Mouse (Mus musculus): ENCODE results near the gene Pja2.
A peak's percentile ranks its signal among the peaks of the same experiment; 100 is the strongest.
"Not testable (repeated sequence)": the region's sequence is repeated elsewhere in the genome, so short reads cannot be mapped to it uniquely, and the experiment has no call there.

The Pja2 gene

GRCm38 (mm10) chr17:64331898-64332769 lies at the start of gene Pja2:
Gene Pja2, minus strand, starts transcription at chr17:64331916.
- peak; percentile 98 for ATAC-seq (ENCODE audit: insufficient number of reproducible peaks, low FRiP score, low TSS enrichment)

DNA sequence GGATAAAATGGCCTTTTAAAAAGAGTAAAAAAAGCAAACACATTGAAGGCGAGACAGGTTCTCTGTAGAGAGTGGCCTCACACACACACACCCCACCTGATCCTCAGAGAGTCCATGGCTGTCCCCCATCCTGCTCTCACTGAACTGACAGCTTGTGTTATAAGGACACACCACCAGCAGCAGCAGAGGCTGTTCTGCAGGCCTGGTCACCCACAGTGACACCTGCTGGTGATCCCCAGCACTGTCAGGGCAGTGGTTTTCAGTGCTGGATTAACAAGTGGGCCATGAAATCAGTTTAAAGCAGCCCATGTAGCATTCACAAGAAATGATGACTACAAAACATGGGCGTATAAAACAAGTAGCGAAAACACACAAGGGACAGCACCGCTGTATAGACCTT lies 43.6 kb upstream of the Pja2 start:
- peak; percentile 88 for ATAC-seq (ENCODE audit: insufficient number of reproducible peaks, low FRiP score, low TSS enrichment)

DNA sequence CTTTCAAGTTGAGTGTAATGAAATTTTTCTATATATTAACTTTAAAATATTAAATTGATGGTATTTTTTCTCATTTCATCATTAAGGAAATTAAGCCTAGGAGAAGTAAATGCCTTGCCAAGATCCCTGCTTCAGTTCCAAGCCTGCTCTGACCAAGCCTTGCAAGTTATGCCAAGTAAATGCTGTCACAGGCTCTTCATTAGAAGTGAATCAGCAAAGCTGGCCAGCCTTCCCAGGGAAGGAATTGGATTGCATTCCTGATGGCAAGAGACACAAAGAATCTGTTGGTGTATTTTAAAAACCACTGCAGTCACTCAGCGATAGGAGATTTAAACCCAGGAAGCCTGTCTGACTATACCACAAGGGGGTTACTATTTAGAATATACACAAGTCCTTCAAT lies 32.0 kb upstream of the Pja2 start:
- ATAC-seq (ENCODE audit: insufficient number of reproducible peaks, low FRiP score, low TSS enrichment): no peak

GRCm38 (mm10) chr17:64362570-64362969 lies 30.9 kb upstream of the Pja2 start:
- ATAC-seq (ENCODE audit: insufficient number of reproducible peaks, low FRiP score, low TSS enrichment): 0 out of 2 replicates have a peak, but pooled peaks have one; percentile 36

DNA sequence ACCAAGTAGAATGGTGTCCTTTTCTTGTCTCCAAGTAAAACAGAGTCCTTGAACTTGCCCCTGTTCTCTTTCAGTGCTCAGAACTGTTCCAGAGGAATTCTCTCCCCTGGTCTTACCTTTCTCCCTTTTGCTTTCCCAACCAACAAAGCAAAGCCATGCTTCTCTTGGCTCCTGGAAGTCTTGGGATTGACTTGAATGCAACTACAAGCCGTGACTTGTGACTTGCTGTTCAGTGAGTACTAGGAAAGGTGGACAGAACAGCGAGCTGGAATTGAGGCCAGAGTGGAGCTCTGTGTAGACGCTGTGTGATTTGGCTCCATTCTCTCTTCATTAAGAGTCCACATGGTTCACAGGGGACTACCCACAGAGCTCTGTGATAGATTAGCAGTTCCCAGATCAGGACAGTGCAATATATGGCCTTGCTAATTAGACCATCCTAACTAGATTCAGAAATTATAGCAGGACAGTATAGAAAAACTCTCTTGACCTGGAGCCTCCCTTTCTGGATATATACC lies 30.3 kb upstream of the Pja2 start:
- peak; percentile 85 for ATAC-seq (ENCODE audit: insufficient number of reproducible peaks, low FRiP score, low TSS enrichment)

DNA sequence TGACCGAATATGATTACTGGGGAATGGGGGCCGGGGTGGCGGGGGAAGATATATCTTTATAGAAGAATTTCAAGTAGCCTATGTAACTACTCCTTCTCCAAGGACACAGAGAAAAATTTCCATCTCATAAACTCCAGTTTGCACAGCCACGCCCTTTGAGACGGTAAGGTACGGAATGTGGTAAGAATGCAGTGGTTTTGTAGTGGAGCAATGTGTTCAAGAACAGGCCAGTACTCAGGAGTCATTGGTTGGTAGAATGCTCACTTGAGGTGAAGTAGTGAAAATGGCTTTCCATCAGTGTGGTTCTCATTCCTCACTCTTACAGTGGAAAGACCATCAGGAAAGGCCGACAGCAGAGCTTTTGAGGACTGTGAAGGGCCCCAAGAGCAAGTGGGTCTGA lies 22.2 kb upstream of the Pja2 start:
- no peak for ATAC-seq (ENCODE audit: insufficient number of reproducible peaks, low FRiP score, low TSS enrichment)

DNA sequence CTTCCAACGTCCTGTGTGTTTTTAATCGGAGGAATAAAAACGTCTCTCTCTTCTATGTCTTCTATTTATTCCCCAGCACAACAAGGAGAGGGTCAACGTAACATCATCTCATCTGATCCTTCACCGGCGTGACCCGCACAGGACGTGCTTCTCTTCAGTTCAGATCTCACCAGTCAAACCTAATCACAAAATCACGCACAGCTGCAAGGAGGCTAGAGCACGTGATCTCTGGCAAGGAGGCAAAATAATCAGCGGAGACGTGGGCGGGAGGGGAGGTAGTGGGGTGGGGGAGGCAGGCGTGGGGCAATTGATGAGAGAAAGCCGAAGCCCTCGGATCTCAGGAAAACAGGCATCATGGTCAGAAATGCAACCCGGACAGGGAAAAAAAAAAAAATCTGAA lies 14.4 kb upstream of the Pja2 start:
- ATAC-seq (ENCODE audit: insufficient number of reproducible peaks, low FRiP score, low TSS enrichment): no peak

DNA sequence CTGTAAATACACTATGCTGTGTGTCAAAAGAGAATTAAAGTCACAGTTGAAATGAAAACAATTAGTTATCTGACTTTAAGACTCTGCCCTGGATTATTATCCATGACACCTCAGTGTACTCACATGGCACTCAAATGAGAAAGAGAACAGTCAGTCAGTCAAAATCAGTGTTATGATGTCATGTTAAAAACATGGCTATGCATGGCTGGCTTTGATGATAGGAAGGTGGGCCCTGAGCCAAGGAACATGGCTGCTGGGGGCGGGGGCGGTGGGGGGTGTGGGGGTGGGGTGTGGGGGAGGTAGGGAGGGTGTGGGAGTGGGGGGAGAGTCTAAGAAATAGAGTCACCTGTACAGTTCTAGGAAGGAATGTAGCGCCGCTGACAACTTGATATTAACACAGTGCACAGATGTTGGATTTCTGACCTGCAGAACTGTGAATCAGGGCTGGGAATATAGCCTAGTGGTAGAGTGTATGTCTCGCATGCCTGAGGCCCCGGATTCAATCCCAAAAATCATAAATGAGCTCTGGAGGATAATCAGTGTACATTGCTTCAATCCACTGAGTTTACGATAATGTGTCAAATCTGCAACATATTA lies 13.0 kb upstream of the Pja2 start:
- ATAC-seq (ENCODE audit: insufficient number of reproducible peaks, low FRiP score, low TSS enrichment): no peak

DNA sequence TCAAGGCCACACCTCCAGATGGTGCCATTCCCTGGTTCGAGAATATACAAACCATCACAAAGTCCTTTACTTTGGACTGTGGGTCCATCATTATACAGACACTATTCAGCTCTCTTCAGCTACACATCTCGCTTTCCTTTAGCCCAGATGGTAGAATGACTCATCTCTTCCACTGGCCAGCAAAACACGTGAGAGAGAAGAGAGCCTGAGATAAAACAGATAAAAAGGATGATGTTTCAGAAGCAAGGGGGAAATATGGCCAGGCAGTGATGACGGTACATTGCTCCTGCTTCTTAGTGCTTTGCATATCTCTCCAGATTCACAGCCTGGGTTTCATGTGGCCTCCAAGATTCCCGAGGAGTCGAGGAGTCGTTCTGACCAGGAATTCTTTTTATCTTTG lies 10.0 kb upstream of the Pja2 start:
- ATAC-seq (ENCODE audit: insufficient number of reproducible peaks, low FRiP score, low TSS enrichment): no peak

GRCm38 (mm10) chr17:64339752-64340151 lies 8.0 kb upstream of the Pja2 start:
- no peak for ATAC-seq (ENCODE audit: insufficient number of reproducible peaks, low FRiP score, low TSS enrichment)

- no peak for ATAC-seq (ENCODE audit: insufficient number of reproducible peaks, low FRiP score, low TSS enrichment)
Observed at GRCm38 (mm10) chr17:64337220-64337619, 5.5 kb upstream of the Pja2 start.

DNA sequence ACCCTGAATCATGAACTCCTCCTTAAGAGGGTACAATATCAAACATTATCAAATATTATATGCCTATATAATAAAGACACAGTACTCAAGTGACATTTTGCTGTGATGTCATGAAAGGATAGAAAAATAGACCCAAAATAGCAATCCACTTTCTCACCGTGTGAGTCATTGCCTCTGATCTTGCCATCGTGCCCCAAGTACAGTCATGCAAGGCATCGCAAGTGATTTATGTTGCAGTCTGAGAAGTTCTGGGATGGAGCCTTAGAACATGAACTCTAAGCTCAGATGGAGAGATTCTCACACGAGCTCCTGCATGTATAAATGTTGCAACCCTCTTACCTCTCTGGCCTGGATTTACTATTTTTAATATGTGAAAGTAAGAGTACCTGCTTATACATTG lies 2.2 kb upstream of the Pja2 start:
- no peak for ATAC-seq (ENCODE audit: insufficient number of reproducible peaks, low FRiP score, low TSS enrichment)

DNA sequence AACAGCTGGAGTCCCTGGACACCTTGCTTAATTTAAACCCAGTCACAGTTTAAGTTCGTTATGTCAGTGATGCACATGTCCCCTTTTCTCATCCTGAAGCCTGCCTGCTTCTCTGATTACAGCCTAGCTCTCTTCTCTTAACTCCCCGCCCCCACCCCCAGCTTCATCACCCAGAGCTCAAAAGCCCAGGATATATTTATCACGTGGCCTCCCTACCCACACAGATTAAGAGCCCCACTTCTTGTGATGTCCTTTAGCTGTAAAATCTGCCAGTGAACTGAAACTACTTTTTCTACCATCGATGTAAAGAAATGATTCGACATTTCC lies 1.0 kb upstream of the Pja2 start:
- ATAC-seq (ENCODE audit: insufficient number of reproducible peaks, low FRiP score, low TSS enrichment): peak; percentile 1; the same call in 1 of the 2 replicates

DNA sequence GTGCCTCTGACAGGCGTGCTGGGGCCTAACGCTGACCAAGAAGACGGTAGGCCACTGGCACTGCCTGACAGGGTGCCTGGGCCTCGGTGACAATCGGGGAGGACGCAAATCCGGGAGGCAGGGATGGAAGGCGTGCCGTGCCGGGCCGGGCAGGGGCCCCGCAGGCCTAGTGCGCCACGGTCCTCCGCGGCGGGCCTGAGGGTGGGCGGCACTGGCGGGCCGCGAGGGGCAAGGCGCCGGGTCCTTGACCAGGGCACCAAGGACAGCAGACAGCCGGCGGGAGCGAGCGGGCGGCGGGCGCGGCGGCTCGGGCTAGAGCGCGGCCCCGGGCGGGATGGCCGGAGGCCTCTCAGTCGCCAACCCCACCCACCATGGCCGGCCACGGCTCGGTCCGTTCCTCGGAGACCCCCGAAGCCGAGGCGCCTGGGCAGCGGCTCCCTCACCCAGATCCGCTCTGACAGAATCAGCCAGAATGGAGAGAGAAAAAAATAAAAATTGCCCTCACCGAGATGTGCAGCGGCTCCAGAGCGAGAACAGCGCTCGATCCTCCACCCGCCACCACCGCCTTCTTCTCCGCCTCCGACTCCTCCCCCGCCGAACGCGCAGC lies 322 bp downstream of the Pja2 start:
- ATAC-seq (ENCODE audit: insufficient number of reproducible peaks, low FRiP score, low TSS enrichment): peak; percentile 51

DNA sequence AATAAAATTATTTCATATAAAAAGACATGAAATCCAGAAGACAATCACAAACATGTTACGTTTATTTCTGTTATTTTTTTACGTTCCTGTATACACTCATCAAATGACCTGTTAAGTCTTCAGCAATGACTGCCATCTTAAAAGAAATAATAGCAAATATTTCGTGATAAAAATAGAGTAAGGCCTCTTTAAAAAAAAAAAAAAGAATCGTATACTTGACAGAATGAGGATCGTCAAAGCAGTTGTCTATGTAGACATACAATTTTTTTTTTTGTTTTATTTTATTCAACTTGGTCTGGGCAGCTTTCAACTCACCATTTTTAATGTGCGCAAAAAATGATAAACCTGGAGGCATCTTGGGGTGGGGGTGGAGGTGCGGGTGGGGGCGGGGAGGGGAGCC lies 831 bp downstream of the Pja2 start:
- ATAC-seq (ENCODE audit: insufficient number of reproducible peaks, low FRiP score, low TSS enrichment): no peak

DNA sequence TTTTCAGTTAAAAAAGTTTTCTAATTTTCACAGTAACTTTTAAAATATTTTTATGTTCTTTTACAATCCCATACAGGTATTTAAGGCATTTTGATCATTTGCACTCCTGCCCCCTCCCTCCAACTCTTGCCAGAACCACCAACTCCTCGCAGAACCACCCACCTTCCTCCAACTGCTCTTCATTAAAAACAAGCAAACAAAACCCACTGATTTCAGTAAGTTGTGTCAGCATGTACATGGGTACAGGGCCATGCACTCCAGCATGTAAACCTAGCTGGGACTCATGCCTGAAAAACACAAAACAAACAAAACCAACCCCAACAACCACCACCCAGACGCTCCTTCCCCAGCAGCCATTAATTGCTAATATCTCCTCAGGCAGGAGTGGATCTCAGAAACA lies 7.2 kb downstream of the Pja2 start:
- no peak for ATAC-seq (ENCODE audit: insufficient number of reproducible peaks, low FRiP score, low TSS enrichment)

DNA sequence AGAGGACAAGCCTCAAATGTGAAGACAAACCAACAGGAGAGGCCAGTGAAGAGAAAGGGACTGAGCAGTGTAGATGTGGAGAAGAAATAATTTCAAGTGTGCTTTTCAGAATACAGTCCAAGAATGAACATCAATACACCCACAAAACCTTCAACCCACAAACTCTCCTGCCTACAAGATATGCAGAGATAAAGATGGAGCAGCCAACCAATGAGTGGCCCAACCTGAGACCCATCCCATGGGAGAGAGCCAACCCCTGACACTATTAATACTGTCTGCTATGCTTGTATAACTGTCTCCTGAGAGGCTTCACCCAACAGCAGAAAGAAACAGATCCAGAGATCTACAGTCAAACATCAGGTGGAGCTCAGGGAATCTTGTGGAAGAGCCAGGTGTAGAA lies 16.3 kb downstream of the Pja2 start:
- no peak for ATAC-seq (ENCODE audit: insufficient number of reproducible peaks, low FRiP score, low TSS enrichment)

- not testable (repeated sequence) for ATAC-seq (ENCODE audit: insufficient number of reproducible peaks, low FRiP score, low TSS enrichment)
Observed at GRCm38 (mm10) chr17:64314523-64314922, 17.2 kb downstream of the Pja2 start.

GRCm38 (mm10) chr17:64297628-64298027 lies 34.1 kb downstream of the Pja2 start:
- no peak for ATAC-seq (ENCODE audit: insufficient number of reproducible peaks, low FRiP score, low TSS enrichment)

GRCm38 (mm10) chr17:64292740-64293139 lies 39.0 kb downstream of the Pja2 start:
- ATAC-seq (ENCODE audit: insufficient number of reproducible peaks, low FRiP score, low TSS enrichment): no peak

DNA sequence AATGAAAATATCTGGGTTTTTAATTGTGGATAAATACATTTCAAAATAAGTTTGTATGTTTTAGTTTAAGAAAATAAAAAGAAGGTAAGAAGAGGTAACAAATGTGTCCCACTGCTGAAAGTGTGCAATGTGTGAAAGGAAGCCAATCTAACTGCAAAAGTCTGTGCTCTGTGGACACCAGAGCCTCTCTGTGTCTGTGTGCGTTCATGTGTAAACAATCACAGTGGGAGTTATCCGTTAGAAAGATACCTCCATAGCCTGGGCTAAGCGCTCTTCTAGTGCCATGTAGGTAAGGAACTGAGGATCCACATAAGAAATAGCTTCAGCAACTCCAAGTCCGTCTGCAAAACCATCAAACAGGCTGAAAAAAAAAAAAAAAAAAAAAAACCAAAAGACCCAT lies 42.0 kb downstream of the Pja2 start:
- no peak; the same call in 1 of the 2 replicates for ATAC-seq (ENCODE audit: insufficient number of reproducible peaks, low FRiP score, low TSS enrichment)

Data from cerebellum, adult (tissue).